Mouse (Mus musculus): ENCODE data around the gene F11r. TPM values are rescaled to one million over a fixed set of nuclear protein-coding genes. Genes with fewer than 3 reads are reported as not detected.

Gene F11r
- polyA plus RNA-seq, 1 experiment, result 149 TPM

DNA sequence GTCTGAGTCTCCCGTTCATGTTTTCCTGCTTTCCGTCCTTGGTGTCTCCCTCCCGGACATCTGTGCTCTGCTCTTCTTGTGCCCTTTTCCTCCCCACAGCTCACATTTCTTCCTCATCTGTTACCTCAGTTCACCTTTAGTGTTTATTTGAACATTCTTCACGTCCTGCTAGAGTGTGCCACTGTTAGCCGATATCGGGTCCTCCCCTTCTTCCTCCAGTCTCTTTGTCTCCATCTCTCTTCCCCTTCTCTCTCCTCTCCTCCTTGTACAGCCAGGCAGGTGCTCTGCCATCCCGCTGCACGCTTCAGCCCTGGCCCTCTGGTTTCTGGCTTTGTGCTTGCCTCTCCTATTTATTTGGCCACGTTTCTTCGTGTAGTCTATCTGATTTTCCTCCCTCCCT, 10.4 kb downstream of the F11r start:
- no peak for TF ChIP-seq CTCF (IDR thresholded peaks at IDR 0.05; ENCODE audit: insufficient read depth, low read length)
- no peak for TF ChIP-seq POLR2A (IDR thresholded peaks at IDR 0.05; ENCODE audit: borderline replicate concordance, extremely low read depth, low read depth, low read length)
- no peak overlapping the region for H3K4me3 ChIP-seq (replicated peaks; ENCODE audit: extremely low read depth, low read depth, low read length)
- WGBS, result 12% methylated on average over 10 of the region's 10 CpGs
- H3K4me1 ChIP-seq (ENCODE audit: control insufficient read depth, insufficient read depth, low read length), result peaks cover 26% of the 10 kb centered on the region
- DNase-seq, result no peak

DNA sequence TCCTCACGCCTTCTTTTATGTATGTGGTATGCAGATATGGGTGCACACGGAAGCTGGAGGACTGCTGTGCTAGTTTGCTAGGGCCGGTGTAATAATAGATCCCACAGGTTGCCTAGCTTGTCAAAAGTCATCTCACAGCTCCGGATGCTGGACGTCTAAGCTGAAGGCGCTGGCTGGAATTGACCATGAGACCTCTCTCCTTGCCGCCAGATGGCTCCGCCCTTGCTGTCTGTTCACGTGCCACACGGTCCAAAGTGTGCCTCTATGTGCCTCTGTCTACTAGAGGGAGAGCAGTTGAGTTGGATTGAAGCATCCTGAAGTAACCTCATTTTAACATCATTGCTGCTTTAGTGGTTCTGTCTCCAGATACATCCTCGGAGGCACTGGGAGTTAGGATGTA, 12.7 kb downstream of the F11r start:
- TF ChIP-seq CTCF (IDR thresholded peaks at IDR 0.05; ENCODE audit: insufficient read depth, low read length) (no peak), POLR2A (IDR thresholded peaks at IDR 0.05; ENCODE audit: borderline replicate concordance, extremely low read depth, low read depth, low read length) (no peak)
- no peak for DNase-seq
- H3K4me3 ChIP-seq (replicated peaks; ENCODE audit: extremely low read depth, low read depth, low read length), result no peak overlapping the region
- WGBS, result 55% methylated on average over 11 of the region's 11 CpGs
- peaks cover 25% of the 10 kb centered on the region for H3K4me1 ChIP-seq (ENCODE audit: control insufficient read depth, insufficient read depth, low read length)

DNA sequence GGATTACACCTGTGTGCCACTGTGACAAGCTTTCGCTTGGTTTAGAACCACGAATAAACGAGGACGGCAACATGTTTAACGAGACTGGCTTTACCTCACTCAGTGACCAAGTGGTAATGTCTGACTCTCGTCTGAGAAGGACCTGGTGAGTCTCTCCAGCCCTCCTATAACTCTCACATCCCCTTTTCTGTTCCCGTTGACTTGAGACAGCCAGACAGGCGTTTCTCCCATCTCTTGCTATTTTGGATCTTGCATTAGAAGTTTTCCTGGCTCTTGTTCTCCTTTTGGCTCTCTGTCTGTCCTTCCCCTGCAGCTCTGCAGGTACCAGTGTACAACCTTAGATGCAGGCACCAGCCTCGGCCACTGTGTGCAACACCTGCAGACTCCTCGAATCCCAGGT, 13.7 kb downstream of the F11r start:
- H3K4me3 ChIP-seq (replicated peaks; ENCODE audit: extremely low read depth, low read depth, low read length), result no peak overlapping the region
- 50% methylated on average over 10 of the region's 10 CpGs for WGBS
- no peak for DNase-seq
- H3K4me1 ChIP-seq (ENCODE audit: control insufficient read depth, insufficient read depth, low read length), result peaks cover 25% of the 10 kb centered on the region
- TF ChIP-seq CTCF (IDR thresholded peaks at IDR 0.05; ENCODE audit: insufficient read depth, low read length), result no peak
- TF ChIP-seq POLR2A (IDR thresholded peaks at IDR 0.05; ENCODE audit: borderline replicate concordance, extremely low read depth, low read depth, low read length), result no peak

DNA sequence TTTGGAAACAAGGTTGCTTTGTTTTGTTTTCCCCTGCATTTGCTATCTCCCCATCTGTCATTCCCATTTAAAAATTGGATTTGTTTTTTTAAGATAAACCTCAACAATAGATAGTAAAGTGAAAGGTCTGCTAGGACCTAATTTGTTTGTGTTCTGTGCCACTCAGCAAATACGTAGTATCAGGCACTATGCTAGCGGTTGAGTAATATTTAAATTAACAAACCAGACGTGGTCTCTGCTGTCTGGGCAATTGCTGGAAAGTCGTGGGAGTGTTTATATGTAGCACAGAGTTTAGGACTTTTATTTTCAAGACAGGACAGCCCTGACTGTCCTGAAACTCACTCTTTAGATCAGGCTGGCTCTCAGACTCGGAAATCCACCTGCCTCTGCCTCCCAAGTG, 15.2 kb downstream of the F11r start:
- DNase-seq, result no peak
- Histone ChIP-seq H3K4me3 (replicated peaks; ENCODE audit: extremely low read depth, low read depth, low read length) (no peak overlapping the region), H3K4me1 (ENCODE audit: control insufficient read depth, insufficient read depth, low read length) (peaks cover 23% of the 10 kb centered on the region)
- TF ChIP-seq POLR2A (IDR thresholded peaks at IDR 0.05; ENCODE audit: borderline replicate concordance, extremely low read depth, low read depth, low read length), result no peak
- no peak for TF ChIP-seq CTCF (IDR thresholded peaks at IDR 0.05; ENCODE audit: insufficient read depth, low read length)
- 26% methylated on average over 5 of the region's 5 CpGs for WGBS

DNA sequence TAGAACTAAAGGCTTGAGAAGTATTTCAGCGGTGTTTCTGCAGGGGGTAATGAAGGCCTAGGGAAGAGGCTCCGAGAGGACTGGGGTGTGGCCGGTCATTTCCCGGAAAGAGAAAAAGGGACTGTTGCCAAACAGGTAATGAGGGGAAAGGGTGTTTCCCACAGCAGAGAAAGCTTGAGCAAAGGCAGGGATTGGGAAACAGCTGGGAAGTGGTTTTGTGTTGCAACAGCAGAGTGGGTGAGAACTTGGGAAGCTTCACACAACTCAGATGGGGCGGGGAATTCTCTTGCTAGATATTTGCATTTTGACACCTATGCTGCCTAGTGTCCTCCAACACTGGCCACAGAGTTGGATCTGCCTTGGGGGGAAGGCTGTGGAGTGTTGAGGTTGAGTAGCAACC, 15.6 kb downstream of the F11r start:
- Histone ChIP-seq H3K4me1 (ENCODE audit: control insufficient read depth, insufficient read depth, low read length) (peaks cover 19% of the 10 kb centered on the region), H3K4me3 (replicated peaks; ENCODE audit: extremely low read depth, low read depth, low read length) (no peak overlapping the region)
- DNase-seq, result no peak
- WGBS, result 26% methylated on average over 5 of the region's 5 CpGs
- TF ChIP-seq CTCF (IDR thresholded peaks at IDR 0.05; ENCODE audit: insufficient read depth, low read length), result no peak
- TF ChIP-seq POLR2A (IDR thresholded peaks at IDR 0.05; ENCODE audit: borderline replicate concordance, extremely low read depth, low read depth, low read length), result no peak

DNA sequence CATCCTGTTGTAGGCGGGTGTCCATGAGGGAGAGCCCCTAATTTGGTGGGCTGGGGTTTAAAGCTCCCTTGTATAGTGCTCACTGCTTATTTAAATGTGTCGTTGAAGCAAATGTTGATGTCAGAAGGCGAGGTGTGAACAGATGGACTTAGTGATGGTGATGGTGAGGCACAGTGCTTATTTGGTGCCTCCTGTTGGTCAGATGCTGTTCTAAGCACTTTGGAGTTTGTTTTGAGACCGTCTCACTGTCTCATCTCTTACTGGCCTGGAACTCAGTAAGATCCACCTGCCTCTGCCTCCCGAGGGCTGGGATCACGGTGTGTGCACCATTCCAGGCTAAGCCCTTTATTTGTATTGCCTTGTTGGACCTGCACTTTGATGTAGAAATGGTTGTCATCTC, 17.6 kb downstream of the F11r start:
- no peak for DNase-seq
- TF ChIP-seq POLR2A (IDR thresholded peaks at IDR 0.05; ENCODE audit: borderline replicate concordance, extremely low read depth, low read depth, low read length) (no peak), CTCF (IDR thresholded peaks at IDR 0.05; ENCODE audit: insufficient read depth, low read length) (no peak)
- Histone ChIP-seq H3K4me3 (replicated peaks; ENCODE audit: extremely low read depth, low read depth, low read length) (no peak overlapping the region), H3K4me1 (ENCODE audit: control insufficient read depth, insufficient read depth, low read length) (peaks cover 18% of the 10 kb centered on the region)
- WGBS, result 47% methylated on average over 6 of the region's 6 CpGs

DNA sequence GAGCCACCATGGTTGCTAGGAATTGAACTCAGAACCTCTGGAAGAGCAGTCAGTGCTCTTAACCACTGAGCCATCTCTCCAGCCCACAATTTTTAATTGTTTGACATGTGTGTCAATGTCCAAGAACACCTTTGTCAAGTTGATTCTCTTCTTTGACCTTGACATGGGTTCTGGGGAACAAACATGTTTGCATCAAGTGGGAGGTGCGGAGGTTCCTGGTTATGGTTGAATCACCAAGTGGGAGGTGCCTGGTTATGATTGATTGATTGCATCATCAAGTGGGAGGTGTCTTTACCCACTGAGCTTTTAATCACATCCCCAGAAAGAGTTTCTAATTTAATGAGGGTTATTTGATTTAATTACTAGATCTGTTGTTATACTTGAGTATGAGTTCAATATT, 20.2 kb downstream of the F11r start:
- TF ChIP-seq POLR2A (IDR thresholded peaks at IDR 0.05; ENCODE audit: borderline replicate concordance, extremely low read depth, low read depth, low read length) (no peak), CTCF (IDR thresholded peaks at IDR 0.05; ENCODE audit: insufficient read depth, low read length) (no peak)
- Histone ChIP-seq H3K4me1 (ENCODE audit: control insufficient read depth, insufficient read depth, low read length) (peaks cover 9% of the 10 kb centered on the region), H3K4me3 (replicated peaks; ENCODE audit: extremely low read depth, low read depth, low read length) (no peak overlapping the region)
- no peak for DNase-seq
- WGBS, result 77% methylated on average over 1 of the region's 1 CpGs

DNA sequence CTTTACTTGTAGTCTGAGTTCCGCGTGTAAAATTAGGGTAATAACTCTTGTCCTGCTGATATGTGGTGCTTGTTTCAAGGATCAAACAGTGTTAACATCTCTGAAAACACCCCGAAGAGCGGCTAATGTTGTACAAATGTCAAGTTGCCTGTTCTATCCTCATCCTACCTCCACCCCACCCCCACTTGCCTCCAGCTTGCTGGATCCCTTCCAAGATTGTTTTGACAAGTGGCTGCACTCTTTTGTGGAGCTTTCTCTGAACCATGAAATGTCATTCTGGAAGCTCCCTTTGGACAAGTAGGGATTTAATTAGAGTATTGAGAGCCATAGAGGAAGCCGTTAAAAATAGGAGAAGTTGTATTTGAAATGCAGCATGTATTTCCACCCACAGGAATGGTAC, 22.5 kb downstream of the F11r start:
- DNase-seq, result no peak
- WGBS, result 47% methylated on average over 5 of the region's 5 CpGs
- Histone ChIP-seq H3K4me3 (replicated peaks; ENCODE audit: extremely low read depth, low read depth, low read length) (no peak overlapping the region), H3K4me1 (ENCODE audit: control insufficient read depth, insufficient read depth, low read length) (0 out of 2 replicates have a peak, but pooled peaks cover 2% of the 10 kb centered on the region)
- TF ChIP-seq CTCF (IDR thresholded peaks at IDR 0.05; ENCODE audit: insufficient read depth, low read length) (no peak), POLR2A (IDR thresholded peaks at IDR 0.05; ENCODE audit: borderline replicate concordance, extremely low read depth, low read depth, low read length) (no peak)

DNA sequence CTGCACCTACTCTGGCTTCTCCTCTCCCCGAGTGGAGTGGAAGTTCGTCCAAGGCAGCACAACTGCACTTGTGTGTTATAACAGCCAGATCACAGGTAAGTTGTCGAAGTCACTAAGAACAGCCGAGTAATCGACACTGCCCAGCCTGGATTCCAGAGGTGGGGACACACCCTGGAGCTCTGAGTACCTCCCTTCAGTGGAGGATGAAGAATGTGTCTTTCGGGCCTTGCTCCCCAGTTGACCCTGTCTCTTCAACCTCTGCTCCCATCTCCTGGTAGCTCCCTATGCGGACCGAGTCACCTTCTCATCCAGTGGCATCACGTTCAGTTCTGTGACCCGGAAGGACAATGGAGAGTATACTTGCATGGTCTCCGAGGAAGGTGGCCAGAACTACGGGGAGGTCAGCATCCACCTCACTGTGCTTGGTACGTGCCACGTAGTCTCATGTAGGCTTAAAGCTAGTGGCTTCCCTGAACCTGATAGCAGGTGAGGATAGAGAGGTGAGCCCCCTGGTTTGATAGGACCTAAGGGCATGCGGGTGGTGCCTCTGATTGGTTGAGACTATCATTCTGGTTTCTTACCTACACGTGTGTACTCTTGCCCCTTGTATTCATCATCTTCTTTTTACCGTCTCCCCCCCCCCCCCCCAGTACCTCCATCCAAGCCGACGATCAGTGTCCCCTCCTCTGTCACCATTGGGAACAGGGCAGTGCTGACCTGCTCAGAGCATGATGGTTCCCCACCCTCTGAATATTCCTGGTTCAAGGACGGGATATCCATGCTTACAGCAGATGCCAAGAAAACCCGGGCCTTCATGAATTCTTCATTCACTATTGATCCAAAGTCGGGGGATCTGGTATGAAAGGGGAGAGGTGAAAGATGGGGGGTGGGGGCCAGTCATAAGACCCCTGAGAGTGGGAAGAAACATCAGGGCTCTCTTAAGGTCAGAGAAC, 23.5 kb downstream of the F11r start:
- Histone ChIP-seq H3K4me1 (ENCODE audit: control insufficient read depth, insufficient read depth, low read length) (0 out of 2 replicates have a peak, but pooled peaks cover 2% of the 10 kb centered on the region), H3K4me3 (replicated peaks; ENCODE audit: extremely low read depth, low read depth, low read length) (no peak overlapping the region)
- no peak for TF ChIP-seq POLR2A (IDR thresholded peaks at IDR 0.05; ENCODE audit: borderline replicate concordance, extremely low read depth, low read depth, low read length)
- no peak for TF ChIP-seq CTCF (IDR thresholded peaks at IDR 0.05; ENCODE audit: insufficient read depth, low read length)
- 86% methylated on average over 22 of the region's 22 CpGs for WGBS
- DNase-seq, result no peak

DNA sequence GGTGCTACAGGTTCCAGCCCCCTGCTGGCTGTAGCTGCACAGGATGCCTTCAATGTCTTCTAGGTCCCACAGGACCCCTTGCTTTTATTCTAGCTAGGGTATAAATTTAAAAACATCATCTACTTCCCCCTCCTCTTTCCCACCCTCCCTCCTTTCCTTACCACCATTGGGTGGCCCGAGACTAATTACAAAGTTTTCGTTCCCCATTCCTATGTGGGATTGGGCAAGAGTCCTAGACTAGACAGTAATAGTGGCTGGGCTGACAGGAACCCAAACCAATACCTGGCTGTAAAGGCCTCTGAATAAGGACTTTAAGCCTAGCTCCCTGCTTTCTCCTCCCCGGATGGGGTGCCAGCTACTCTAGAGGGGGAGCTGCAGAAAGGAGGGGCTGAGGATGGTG, 25.8 kb downstream of the F11r start:
- H3K4me1 ChIP-seq (ENCODE audit: control insufficient read depth, insufficient read depth, low read length), result 0 out of 2 replicates have a peak, but pooled peaks cover 2% of the 10 kb centered on the region
- DNase-seq, result no peak
- WGBS, result 77% methylated on average over 3 of the region's 3 CpGs
- TF ChIP-seq POLR2A (IDR thresholded peaks at IDR 0.05; ENCODE audit: borderline replicate concordance, extremely low read depth, low read depth, low read length), result no peak
- no peak for TF ChIP-seq CTCF (IDR thresholded peaks at IDR 0.05; ENCODE audit: insufficient read depth, low read length)
- H3K4me3 ChIP-seq (replicated peaks; ENCODE audit: extremely low read depth, low read depth, low read length), result no peak overlapping the region
